Mouse (Mus musculus): ENCODE results near the gene Pi4ka.

Gene Pi4ka

DNA sequence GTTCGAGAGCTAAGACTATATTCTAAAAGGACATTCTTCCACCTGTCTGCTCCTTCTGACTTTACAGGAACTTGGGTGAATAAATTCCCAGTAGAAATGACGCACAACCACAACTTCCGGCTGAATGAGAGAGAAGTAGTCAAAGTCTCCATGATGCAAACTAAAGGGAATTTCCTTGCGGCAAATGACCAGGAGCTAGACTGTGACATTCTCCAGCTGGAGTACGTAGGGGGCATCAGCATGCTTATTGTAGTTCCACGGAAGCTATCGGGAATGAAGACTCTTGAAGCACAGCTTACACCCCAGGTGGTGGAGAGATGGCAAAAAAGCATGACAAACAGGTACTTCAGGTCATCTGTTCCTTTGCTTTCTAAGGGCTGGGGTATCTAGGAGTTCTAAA lies 66.4 kb downstream of the Pi4ka start:
- DNase-seq (ENCODE audit: extremely low spot score, low read depth, low spot score) = no peak

DNA sequence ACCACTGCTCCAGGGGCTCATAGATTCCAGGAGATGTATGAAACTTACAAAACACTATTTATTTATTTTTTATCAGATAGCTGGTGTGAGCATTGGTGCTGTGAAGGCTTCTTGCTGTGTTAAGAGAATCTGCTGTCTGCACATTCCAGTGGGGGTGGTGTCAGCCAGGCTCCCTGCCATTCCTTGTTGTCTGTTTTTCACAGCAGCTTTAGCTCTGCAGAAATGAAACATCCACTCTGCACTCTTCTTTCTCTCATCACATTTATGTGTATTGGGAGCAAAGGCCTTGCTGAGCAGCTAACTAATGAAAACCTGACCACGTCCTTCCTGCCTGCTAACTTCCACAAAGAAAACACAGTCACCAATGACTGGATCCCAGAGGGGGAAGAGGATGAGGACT lies 70.0 kb downstream of the Pi4ka start:
- DNase-seq (ENCODE audit: extremely low spot score, low read depth, low spot score) = no peak

DNA sequence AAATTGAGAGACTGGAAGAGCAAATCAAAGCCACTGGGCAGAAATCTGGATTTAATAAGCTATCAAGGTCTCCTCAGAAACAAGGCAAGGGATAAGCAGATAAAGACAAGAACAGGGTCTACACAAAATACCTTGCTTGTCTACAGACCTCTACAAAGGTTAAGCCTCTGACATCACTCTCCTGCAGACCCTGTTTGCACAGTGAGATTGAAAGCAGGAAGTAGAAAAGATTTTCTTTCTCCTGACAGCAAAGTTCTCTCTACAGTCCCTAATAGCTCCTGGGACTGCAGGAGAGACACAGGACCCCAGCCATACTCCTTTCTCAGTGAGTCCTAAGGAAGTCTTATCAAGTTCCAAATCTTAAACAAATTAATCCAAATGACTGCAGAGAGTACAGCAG lies 71.5 kb downstream of the Pi4ka start:
- DNase-seq (ENCODE audit: extremely low spot score, low read depth, low spot score) = no peak

- DNase-seq (ENCODE audit: extremely low spot score, low read depth, low spot score) = no peak
These were observed 74.3 kb downstream of the Pi4ka start for GRCm38 (mm10) chr16:17331855-17332254.

DNA sequence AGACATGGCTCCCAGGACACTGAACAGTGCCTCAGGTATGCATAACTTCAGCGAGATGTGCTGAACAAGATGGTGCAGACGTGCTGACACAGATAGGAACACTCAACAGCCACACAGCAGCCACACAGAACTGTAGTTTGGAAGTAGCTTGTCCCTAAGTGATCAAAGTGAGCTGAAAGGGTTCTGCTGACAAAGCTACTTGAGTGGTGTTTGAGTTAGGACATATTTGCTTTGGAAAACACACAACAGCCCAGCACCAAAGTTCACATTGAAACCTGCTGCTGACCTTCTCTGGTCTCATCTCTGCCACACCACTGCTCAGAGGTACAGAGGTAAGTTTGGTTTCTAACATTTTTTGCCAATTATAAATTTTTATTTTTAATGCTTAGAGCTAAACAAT lies 75.0 kb downstream of the Pi4ka start, which contains the start of gene Serpind1:
Gene Serpind1, plus strand, starts transcription at position 256 of the 400 bp plus-strand sequence.
- DNase-seq (ENCODE audit: extremely low spot score, low read depth, low spot score) = no peak

DNA sequence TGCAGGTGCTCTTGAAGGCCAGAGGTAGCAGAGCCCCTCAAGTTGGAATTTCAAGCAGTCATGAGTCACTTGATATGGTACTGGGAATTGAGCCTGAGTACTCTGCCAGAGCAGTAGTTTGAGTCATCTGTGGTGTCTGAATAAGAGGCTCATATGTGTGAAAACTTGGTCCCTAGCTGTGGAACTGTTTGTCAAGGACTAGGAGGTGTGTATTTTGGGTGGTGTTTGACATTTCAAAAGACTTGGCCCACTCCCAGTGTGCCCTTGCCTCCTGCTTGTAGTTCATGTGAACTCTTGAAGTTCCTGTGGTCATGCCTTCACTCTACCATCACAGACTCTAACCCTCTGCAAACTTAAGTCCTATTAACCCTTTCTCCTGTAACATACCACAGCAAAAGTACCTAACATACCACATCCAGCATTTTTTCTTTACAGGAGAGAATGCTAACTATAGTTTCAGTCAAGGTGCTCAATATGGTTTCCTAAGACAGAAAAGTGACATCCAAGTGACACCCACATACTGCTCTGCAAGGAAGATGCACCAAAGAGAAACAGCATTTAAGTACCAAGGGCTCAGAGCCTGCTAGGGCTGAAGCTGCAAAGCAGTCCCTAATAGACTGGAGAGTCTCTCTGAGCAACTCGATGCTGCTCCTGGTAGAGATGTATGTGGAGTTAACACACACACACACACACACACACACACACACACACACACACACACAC lies 76.1 kb downstream of the Pi4ka start:
- no peak for DNase-seq (ENCODE audit: extremely low spot score, low read depth, low spot score)

- DNase-seq (ENCODE audit: extremely low spot score, low read depth, low spot score) = no peak
These were observed 80.0 kb downstream of the Pi4ka start for GRCm38 (mm10) chr16:17326064-17326463.

DNA sequence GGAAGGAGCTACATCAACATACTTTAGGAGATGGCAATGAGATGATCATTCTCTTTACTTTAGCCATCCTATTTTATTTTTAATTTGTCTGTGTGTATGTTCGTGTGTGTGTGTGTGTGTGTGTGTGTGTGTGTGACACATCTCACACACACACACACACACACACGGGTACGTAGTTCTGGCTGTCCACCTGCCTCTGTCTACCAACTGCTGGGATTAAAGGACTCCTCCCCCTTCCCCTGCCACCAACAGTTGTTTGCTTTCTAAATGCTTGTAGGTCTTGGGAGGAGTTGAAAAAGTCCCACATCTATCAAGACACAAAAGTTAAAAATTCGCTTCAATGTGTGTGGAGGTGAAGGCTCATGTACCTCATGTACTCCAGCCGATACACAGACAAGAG lies 81.4 kb downstream of the Pi4ka start:
- no peak for DNase-seq (ENCODE audit: extremely low spot score, low read depth, low spot score)

GRCm38 (mm10) chr16:17321481-17321880 lies 84.6 kb downstream of the Pi4ka start:
- DNase-seq (ENCODE audit: extremely low spot score, low read depth, low spot score) = no peak

DNA sequence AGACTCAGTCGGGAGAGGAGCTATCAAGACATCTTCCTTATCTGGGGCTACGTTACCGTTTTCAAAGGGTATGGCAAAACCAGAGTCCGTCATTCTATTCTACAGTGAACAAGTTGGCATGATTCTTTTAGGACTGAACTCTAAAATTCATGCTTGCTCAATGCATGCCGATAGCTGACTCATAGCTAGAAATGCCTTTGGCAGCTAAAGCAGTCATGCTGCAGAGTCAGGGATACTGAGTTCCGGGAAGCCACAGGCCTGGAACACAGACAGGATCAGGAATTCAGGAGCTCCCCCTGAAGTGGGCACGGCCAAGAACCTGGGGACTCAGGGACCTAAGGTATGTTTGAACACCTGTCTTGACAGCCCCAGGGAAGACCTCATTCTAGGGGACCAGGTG lies 89.6 kb downstream of the Pi4ka start:
- DNase-seq (ENCODE audit: extremely low spot score, low read depth, low spot score) = no peak

DNA sequence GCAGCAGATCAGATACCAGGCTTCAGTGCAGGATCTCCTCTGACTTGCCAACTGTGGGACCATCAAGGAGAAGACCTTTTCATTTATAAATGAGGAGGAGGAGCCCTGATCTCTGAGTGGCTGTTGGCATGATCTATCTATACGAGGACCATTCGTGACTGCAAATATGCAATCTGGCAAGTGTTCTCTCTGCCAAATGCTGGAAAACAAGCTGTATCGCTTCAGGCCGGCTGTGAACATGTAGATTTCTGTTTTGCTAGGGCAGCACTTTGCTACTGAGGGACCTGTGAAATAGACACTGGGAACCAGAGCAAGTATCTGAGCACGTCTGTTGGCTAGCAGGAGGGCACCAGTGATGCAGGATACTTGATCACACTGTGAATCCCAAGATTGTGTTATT lies 93.6 kb downstream of the Pi4ka start:
- DNase-seq (ENCODE audit: extremely low spot score, low read depth, low spot score) = no peak

DNA sequence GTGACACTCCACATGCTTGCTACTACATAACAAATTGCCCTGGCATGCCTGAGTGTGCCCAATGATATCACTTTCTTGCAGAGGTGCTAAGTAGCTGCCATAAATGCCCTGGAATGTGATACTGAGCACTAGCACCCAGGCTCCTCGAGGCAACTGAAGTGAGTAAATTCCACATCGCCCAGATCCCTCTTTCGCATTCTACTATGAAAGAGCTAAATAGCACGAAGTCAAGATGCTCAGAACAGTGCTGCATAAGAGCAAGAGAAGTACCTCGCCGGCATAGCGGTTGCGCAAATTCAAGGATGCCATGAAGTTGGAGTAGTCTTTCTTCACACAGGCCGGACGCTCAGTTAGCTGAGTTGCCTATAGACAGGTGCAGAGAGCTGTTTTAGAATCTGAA lies 97.1 kb downstream of the Pi4ka start:
- DNase-seq (ENCODE audit: extremely low spot score, low read depth, low spot score) = no peak

DNA sequence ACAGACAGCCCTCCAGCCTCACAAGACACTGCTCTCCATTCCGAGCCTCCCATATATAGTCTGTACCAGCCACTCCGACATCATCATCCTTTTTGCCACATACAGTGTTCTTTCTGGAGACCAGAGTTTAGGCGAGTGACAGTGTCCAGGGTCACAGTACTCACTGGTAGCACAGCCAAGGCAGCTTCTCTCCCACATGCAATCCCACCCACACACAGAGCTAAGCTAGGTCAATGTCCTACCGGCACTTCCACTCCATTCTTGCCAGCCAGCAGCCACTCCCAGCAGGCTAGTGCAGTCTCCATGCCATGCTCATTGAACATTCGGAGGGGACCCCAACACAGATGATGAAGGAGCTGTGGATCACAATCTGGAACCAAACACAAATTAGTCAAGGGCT lies 98.7 kb downstream of the Pi4ka start:
- no peak for DNase-seq (ENCODE audit: extremely low spot score, low read depth, low spot score)

DNA sequence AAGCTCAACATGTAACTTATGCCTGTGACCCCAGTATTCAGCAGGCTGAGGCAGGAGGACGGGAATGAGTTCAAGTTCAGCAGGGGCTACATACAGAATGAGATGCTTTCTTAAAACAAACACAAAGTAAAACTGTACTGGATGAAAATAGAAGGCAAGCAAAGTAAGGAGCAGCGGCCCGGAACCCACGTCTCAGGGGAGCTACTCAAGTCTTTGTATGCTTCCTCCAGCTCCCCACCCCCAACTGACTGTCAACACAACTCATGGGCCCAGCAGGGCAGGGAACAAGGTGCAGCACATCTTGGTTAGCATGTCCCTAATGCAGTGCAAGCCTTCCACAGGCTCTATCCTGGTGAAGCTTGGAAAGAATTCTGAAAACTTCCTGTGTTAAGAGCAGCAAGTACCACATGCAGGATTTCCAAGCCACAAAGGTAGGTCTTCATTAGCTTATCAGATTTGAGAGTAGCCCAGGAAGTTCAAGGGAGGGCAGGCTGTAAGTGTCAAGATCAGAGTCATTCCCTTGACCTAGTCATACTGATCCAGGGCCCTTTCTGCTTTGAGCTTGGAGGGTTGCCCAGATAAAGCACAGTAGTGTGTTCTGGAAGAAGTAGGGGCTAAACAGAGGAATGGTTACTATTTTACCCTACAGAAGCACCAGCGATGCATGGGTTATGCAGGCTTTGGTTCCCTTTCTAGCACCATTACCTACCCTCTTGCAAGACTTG lies 102.4 kb downstream of the Pi4ka start:
- DNase-seq (ENCODE audit: extremely low spot score, low read depth, low spot score) = no peak

DNA sequence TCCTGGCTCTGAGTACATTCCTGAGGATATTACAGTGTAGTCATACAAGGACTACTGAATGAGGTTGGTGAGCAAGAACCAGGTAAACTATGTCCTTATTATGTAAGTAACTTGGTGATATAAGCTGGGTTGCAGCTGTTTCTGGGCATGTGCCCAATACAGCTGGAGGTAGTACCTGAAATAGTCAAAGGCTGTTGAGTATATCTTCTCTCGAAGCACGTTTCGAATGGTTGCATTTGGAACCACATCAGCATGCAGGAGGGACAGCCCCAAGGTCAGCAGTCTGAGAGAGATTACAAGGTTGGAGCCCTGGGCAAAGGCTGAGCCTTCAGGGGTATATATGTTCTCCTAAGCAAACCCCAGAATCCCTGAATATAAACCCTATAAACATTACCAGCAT lies 105.3 kb downstream of the Pi4ka start:
- DNase-seq (ENCODE audit: extremely low spot score, low read depth, low spot score) = no peak

- DNase-seq (ENCODE audit: extremely low spot score, low read depth, low spot score) = peak; percentile 47
These were observed 113.4 kb downstream of the Pi4ka start for GRCm38 (mm10) chr16:17292751-17293150.

DNA sequence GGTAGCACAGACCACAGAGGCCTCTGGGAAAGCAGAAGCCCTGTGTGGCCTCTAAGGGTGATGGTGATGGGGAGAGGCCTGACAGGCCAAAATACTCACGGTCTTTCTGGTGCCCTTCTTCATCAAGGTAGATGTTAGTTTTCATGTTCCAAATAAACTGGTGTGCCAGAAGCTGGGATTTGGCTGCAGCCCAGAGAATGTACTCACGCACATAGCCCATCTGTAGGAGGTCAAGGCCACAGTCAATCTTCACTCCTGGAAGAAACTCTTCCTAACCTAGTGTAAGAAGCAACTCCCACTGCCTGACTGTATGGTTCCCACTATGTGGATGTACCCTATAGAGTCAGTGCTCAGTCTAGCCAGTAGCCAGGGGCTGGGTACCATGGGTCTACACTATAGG lies 115.1 kb downstream of the Pi4ka start:
- DNase-seq (ENCODE audit: extremely low spot score, low read depth, low spot score) = no peak

DNA sequence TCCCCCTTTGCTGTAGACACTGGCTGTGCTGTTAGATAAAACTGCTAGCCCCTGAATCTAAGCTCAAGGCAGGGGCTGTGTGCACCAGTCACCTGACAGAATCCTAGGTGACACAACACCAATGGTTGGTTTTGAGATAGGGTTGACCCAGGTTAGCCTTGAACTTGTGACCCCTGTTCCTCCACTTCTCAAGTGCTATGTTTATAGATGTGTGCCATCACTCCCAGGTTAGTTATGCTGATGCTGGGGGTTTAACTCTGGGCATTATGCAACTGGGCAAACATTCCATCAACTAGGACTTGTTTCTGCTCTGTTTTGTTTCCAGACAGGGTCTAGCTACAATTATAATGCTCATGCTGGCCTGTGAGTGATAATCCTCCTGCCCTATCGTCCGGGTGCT lies 119.0 kb downstream of the Pi4ka start:
- DNase-seq (ENCODE audit: extremely low spot score, low read depth, low spot score) = no peak

GRCm38 (mm10) chr16:17283151-17283550 lies 123.0 kb downstream of the Pi4ka start:
- DNase-seq (ENCODE audit: extremely low spot score, low read depth, low spot score) = no peak

DNA sequence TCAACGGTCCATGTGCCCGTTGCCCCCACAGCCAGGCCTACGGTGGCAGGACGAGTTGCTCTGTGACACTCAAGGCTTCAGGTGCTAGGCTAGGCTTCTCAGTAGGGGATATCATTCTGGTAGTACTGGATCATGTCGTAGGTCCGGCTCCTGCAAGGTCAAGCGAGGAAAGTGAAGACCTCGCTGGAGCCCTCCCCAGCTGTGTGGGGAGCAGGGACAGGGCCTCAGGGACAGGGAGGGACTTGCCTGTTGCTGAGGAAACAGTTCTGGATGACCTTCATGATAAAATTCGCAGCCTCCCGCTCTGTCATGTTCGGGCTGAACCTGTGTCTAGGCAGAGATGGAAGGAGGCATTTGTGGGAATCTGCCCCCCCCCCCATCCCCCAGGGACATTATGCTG lies 125.6 kb downstream of the Pi4ka start:
- DNase-seq (ENCODE audit: extremely low spot score, low read depth, low spot score) = no peak

DNA sequence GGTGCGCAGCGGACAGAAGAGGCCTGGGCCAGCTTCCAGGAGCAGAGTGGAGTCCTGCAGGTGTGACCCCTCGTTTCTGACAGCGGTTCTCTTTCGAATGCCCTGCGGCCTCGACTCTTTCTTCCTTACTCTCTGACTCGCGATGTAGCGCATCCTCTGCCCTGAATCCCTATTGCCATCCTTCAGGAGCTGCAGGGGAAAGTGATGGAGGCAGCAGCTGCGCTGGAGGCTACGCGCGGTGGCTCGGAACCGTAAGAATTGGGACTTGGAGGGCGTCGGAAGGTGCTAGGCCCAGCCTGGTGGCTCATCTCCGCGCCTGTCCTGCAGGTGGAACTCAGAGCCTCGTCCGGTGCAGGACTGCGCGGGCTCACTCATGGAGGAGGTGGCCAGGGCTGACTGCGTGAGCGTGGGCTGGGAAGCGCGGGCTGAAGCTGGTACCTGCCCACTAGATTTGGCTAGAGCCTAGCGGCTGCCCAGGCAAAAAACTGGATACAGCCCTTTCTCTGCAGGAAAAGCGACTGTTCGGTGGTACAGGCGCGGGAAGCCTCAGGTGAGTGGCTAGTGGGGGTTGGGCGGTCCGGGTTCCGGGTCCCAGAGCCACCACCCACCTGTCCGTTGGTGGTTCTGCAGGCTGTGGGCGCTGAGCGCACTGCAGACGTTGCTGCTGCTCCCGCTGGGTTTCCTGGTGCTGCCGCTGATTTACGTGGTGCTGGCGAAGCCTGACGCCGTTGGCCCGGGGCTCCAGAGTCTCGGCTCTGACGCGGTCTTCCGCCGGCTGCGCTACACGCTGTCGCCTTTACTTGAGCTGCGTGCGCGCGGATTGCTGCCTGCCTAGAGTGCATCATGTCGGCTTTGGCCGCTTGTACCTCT lies 128.5 kb downstream of the Pi4ka start:
- DNase-seq (ENCODE audit: extremely low spot score, low read depth, low spot score) = no peak
